Mouse (Mus musculus): ENCODE data around the gene Dab1.

Gene Dab1

DNA sequence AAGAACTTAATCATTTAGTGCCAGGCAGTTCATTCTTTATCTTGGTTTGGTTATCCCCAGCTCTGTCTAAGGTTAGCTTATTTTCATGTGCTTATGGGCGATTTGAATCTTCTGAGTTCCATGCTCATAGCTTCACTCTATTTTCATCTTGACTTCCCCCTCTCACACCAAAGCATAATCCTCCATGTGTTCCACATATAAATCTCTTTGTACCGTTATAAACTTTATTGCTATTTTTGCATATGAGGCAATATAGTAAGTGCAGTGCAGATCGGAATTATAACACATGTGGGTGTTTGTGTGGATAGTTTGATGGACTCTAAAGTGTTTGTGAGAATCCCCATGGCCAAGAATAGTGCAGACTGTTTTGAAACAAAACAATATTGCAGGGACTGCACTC, 919.3 kb downstream of the Dab1 start:
- no peak for DNase-seq

DNA sequence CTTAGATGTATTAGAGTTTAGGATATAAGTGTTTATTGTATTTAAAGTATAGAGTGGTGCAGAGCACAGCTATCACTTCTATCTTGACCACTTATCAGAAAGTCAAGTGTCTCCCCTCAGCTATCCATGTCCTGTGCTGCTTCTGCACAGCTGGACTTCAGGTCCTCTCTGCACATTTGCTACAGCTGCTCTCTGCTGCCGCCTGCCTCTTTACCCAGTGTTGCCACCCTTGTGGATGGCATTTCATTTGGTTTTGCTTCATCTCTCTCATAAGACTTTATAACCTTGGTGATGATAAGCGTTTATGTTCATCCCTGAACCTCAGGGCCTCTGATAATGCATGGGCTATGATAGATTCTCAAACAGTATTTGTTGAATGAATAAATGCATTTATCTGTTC, 919.9 kb downstream of the Dab1 start:
- no peak for DNase-seq

DNA sequence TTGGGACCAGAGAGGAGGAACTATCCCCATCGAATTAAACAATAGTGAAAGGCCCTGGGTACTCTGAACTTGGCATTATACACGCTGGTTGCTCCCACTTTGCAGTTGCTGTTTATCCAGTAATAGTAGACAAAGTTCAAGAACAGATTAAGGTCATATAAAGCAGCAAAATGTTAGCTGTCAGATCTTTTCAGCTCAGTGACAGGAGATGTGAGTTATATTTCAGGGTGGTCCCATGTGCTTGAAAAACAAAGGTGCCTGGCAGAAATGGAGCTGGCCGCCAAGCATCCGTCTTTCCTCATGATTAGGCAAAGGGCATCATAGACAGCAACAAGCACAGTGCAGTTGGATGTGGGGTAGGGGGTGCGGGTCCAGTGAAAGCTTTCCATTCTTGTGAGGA, 927.9 kb downstream of the Dab1 start:
- DNase-seq = no peak

DNA sequence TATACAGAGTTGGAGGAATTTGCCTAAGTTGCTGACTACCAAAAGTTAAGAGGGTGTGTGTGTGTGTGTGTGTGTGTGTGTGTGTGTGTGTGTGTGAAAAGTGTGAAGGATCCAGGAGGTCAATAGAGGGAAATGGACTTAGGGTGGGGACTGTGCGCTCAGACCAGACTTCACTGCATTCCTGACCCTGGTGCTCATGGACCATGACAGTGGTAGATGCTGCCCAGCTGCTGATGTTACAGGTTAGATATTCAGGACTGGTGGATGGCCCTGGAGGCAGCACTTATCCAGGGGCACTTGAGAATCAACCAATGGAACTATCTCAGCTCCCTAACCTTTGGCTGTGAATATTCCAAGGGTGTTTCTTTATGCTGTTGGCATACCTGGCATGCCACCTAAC, 929.1 kb downstream of the Dab1 start:
- no peak for DNase-seq

DNA sequence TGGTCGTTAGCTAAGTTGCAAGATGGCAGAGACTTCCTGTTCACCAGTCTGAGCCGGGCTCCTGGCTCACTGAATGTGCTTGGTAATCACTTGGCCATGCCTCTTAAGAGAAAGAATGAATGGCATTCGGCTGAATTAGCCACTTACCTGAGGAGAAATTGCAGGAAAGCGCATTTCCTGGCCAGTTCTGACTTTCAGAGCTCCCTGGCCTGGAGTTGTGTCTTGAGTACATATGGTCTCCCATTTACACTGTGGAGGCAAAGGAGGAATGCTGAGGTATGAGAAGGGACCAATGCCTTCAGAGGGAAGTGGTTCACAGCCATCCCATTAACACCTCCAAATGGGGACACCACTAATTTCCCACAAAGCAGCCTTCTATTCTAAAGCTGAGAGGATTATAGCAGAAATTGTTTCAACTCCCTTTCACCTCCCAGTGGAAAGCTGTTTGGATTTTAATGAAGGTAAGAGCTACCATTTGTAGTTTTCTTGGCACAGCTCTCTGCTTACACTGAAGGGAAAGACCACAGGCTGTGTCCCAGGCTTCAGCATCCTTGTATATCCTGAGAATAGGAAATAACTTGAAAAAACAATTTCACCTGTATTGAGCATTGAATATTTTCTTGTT, 931.5 kb downstream of the Dab1 start:
- no peak for DNase-seq

DNA sequence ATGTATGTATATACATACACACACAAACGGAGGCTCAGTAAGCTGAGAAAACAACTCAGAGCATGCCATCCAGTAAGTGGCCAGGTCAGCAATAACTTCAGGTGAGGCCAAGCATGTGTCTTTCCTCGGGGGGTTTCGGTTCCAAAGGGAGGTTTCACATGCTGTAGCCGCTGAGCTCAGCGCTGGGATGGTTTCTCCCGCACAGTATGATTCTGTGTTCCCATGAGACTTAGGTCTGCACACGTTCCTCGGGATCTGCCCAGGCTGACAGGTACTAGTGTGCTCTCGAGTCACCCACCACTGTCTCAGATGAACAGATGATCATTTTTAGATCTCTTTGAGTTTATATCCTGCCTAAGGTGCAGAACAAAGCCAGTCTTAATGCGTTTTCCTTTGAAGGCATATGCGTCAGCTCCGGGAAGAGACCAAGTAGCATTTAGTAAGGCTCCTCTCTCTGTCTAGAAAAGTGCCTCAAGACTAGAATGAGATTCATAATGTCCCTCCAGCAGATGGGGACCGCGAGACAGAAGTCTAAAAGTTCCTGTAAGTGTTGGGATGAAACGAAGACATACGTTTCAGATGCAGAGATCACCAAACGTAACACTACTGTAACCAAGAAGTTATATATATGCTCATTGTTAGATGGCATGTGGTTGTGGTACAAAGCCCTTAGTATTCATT, 932.4 kb downstream of the Dab1 start:
- DNase-seq = no peak

DNA sequence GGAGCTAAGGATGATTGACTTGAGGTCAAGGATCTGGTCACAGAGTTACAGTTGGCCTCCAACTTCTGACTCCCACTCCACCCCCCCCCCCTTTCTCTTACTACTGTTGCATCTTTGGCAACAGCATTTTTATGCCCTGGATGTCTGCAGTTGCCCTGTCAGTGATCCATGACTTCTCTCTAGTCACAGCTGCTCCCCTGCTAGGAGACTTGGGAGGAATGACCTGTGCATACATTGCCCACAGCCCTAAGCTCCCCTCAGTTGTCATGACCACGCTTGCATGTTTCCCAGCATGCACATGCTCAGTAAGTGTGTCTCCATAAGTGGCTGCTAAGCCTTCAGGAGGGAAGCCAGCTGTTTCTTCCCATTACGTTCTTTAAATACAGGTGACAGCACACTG, 936.2 kb downstream of the Dab1 start:
- no peak for DNase-seq

DNA sequence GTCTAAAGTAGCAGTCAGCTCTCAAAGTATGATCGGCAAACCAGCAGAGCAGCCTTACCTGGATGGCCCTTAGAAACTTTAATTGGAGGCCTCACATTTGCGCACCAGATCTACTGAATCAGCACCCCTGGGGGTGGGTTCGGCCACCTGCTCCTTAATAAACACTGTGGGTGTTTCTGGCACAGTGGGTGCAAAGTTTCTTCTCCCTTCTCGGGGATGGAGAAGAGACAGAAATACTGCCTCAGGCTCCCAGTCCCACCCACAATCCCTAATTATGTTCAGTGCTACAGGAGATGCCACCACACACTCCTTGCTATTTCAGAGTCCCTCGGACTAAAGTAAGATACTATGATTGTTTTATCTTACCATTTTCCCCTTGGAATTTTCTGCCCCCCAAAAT, 944.4 kb downstream of the Dab1 start:
- no peak for DNase-seq

DNA sequence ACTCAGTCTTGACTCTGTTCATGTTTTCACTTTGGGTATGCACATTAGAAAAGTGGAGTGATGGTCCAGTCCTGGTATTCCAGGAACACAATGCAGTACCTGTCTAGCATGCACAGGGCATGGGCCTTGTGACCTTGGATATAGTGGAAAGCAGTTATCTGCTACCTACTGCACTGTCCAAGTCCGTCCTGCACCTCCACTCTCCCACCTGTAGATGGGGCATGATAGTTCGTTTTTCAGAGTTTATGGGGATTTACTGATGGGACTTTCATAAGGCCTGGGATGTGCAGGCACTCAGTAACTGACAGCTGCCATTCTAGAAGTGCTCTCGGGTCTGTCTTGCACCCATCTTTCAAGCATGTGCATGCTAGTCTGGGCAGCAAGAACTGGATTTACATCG, 951.4 kb downstream of the Dab1 start:
- no peak for DNase-seq

DNA sequence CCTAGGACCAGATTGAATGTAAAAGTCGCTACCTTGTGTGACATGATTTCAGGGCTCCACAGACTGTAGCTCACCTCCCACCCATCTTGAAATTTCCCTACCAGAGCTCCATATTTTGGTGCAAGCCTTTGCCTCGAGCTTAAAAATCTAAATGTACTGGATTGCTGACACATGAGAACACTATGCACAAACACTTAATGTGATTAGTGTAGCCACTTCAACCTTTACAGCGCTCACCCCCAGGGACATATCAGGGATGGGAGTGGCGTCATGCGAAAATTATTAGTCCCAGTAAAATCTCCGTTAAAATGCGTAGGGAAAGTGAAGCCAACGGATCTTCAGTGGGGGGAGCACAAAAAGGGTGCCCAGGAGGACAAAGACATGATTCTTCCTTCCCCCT, 953.3 kb downstream of the Dab1 start:
- no peak for DNase-seq

DNA sequence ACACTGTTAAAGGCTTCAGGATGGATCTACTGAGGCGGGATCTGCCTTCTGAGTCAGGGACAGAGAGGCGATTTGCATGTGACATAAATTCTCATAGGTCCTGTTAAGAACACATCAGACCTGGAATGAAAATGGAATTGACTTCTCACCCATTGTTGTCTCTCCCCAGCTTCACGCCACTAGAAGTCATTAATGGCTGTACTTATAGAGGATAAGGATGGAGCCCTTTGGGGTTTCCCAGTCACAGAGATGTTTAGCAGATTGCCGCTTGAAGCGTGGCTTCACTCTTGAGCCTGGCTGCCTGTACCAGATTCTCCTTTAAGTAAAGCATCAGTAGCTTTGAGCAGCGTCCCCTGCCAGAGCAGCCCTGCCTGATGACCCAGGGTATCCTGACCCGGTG, 954.3 kb downstream of the Dab1 start:
- no peak for DNase-seq

DNA sequence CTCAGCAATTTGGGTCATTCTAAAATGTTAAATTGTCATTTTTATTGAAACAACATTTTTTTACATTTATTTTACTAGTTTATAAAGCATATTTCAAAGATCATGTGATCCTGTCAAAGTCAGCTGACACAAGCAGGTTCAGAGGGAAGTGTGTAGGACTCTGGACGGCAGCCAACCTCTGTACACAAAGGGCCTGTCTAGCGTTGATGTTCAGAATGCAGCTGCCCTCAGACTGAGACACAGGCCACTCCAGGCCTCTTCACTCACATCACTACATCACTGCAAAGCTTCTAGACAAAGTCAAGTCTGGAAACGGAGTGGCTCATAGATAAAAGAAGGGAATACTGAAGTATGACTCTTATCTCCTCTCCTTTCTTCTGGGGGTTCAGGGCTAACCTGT, 959.2 kb downstream of the Dab1 start:
- DNase-seq = peak; percentile 13

DNA sequence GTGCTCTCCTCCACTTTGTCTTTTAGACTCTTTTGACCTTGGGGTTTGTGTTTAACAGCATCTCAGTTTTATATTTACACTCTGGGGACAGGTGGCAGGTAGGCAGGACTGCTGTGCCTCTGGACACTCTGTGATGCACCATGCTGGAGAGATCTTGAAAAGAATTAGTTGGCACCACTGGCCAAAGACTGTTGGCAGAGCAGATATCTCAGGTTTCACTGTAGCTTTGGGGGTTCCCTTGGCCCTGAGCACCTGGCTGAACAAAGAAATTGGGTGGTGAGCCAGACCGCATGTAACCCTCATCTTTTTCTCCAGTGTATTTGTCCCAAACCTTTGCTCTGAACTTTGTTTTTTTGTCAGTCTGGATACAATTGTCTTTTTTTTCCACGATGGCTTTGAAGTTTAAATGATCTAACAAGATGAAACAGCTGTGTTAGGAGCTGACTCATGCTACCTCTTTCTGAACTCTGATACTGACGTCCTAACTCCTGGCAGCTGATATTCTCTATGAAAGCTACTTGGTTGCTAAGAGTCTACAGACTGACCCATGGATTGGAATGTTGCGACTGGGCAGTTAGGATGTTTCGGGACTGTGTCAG, 960.9 kb downstream of the Dab1 start:
- peak; percentile 10 for DNase-seq

DNA sequence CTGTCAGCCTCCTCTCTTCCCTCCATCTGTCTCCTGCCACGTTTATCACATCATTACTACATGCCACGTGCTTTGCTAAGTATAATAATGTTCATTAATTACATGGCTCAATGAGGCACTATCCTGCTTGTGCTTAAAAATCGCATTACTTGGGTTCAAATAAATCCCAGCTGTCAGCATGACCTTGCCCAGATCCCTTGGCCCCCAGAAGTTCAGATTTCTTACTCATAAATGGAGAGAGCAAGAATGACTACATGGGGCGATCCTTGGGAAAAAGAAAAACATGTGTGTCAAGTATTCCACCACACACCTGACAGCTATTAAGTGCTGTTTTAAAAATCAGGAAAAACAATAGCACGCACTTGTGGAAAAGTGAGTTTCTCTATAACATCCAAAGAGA, 963.6 kb downstream of the Dab1 start:
- DNase-seq = no peak

DNA sequence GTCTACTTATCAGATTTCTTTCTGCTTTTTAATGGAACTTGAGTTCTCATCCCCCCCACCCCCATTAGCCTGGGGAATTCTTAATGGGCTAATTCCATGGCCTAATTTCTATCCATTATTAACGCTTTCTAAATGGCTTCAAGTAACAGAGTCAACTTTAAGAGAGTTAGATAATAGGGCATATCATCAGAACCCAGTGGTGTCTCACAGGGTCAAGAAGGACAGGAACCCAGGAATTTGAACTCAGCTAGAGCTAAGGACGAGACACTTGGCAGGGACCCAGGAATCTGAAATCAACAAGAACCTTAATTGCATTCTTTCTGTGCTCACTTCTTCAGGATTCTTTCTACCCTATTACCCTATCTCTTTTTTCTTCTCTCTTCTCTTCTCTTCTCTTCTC, 968.7 kb downstream of the Dab1 start:
- DNase-seq = no peak

DNA sequence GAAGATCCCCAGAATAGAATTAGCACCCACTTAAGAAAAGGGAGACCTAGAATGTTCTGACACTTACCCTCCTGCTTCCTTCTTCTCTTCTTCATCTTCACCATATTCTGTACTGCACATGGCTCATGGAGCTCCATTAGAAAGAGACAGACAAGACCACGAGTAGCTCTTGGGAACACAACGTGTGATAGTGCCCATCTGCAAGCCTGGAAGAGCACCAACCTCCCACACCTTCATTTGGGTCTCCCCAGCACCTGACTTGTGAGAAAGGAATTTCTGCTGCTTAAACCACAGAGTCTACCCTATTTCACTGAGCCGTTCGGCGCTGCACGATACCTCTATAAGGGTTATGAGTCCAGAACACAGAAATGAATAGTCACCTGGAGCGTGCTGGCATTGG, 977.8 kb downstream of the Dab1 start:
- no peak for DNase-seq

DNA sequence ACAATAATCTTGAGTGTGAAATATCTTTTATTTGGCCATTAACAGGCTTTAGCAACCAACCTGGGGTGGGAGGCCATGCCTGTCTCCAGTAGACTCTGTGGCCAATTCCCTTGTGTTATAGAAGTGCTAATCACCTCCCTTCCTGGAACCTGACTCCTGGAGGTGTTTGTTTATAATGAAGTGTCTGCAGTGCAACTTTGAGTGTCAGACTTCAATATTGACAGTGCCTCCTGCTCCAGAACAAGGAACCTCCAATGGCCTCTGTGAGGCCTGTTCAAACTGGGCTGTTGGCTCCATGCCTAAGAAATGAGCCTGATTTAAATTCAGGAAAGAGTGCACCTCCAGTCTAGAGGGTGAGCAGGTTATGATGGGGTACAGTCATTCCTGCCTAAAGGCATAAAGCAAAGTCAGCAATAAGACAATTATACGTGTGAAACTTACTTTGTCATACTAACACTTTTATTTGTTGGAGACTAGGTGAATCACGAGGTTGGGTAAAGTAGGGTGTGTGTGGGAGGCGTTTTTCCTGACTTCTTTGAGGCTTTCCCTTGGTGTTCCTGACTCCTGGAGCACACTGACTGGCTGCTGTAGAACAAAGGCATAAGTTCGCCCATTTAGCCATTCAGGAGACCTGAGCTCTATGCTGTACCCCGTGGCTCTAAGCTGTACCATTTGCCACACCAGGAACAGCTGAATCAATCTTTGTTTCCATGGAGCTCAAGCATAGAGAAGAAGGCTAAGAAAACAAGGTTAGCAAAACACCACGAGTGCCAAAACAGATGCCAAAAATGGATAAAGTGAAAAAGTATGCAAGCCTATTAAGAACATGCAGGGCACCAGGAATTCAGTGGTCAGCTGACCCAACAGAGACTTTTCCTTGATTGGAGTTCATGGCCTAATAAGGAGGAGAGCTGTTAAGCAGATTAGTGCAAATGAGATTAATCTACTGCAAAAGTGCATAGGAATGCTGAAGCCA, 978.6 kb downstream of the Dab1 start:
- DNase-seq = no peak

DNA sequence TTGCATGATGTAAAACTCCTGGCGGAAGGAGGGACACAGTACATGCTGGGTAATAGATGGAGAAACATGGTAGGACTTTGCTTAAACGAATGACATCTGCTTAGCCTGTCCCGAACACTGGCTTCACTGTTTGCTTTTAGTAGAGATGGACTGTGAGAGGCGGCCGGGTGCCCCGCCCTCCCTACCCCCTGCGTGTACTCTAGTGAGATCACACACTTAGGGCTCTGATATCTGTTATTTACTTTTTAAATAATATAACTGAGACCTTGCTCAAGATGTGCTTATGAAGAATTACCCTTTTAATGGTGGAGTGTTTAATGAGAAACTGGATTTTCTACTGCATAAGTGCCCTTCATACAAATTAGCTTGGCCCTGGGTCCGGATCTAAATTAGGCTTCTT, 983.6 kb downstream of the Dab1 start:
- no peak for DNase-seq

DNA sequence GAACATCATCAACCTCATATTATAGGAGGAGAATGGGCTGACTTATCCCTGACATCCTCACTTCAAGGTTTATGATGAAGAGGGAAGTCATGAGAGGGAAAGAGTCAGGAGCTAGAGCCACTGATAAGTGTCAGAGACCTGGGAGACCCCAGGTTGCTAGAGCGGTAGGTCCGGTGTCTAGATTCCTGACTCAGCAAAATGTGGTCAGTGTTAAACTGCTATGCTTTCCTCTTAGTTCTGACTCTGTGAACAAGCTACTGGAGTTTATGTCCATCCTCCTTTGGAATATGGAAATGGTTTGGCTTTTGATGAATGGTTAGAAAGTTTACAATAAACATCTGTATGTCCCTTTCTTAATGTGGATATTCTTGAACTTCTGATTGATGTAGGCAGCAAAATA, 985.1 kb downstream of the Dab1 start:
- DNase-seq = no peak

DNA sequence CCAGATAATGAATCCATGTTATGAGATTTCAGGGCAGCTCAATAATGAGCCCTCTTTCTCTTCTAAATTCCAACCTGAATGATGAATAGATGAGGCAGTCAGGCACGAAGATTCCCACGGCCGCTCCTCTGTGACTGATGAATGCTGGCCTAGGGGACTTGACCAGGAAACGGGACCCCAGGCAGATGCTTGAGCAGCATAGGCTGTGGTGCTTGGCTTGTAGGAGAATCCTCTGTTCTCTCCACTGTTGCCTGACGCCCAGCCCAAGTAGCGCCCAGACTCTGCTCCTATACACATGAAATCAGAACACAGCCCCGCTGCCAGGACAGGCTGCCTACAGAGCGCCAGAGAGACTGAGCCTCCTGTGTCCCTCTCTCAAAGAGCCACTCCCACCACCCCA, 987.7 kb downstream of the Dab1 start:
- DNase-seq = no peak

DNA sequence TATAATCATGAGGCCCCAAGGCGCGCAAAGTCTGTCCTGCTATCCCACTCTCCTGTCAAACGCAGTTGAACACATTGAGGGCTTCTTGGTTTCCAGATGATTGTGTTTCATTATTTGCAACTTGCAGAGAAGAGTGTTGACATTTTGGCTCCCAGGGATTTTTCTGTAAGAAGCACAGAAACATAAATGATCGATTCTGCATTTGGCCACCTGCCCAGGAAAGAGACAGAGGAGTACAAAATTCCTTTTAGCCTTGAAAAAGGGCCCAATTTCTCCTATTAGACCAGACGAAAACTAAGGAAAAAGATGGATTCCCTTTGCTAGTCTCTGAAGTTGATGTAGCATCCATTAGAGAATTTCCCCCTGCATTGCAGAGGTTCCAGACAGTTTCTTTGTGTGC, 988.5 kb downstream of the Dab1 start:
- DNase-seq = no peak

DNA sequence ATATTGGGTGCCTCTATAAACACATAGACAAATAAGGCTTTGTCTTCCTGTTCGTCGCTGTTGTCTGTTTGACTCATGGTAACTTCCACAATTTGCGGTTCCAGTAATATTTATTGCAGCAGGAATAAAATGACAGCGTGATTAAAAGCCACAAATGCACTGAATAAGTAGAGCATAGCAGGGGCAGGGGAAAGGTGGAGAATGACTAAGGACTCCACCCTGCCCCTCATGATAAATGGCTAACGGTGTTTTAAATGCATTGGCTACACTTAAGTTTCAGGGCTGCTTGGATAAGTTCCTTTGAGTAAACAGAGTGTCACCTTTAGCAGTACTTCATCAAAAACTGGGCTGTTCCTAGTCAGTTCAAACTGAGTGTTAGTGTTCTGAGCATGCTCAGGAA, 1000.3 kb downstream of the Dab1 start:
- DNase-seq = no peak

DNA sequence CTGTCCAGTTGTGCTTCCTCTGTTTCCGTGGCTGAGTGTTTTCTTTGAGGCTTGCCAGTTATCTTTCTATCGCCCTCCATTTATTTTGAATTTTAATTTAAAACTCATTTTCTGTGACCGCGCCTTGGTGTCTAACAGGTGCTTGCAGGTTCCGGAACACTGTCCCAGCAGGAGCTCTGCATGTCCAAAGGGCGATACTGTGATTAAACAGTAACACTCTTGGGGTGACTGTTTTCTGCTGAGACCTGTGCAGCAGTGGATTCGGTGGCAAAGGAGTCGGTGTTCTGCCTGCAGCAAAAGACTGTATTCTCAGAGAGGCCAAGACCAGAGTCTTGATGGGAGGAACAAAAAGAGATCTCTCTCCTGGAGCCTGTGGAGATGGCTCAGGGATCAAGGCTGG, 1006.2 kb downstream of the Dab1 start:
- no peak for DNase-seq

DNA sequence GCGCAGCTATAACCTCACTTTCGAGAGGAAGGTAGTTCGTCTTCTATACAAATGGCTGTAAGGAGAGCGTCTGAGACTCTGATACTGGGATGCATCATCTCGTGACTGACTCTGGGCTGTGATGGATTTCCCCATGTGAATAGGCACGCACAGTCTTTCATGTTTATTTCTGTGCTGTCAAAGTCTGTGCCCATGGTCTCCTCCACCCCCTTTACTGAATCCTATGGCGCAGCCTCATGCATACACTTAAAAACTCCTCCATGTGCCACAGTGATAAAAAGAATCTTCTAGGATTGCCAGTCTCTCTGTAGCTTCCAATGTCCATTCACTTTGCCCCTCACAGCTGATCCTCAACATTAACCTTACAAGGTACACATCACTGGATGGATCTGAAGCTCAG, 1009.5 kb downstream of the Dab1 start:
- no peak for DNase-seq

Data from cerebellum, adult 11 months (tissue).